19 mouse cellular contexts compared by ENCODE assay signal in the genomic region with DNA sequence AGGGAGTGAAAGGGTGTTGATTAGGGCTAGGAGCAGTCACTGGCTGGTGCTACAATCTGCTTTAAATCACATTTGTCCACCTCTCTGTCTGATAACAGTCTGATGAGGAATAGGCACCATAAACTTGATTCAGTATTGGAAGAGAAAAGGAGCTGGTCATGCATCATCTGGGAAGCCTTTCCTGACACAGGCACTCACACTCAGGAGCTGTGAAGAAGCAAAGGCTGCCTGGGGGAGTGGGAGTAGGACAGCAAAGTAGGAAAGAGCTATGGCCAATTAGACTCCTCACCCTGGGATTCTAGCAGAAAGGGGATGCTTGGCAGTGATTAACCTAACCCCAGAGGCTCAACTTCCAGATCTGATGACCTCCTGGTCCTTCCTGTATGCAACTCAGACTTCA. TPM values are rescaled to one million over a fixed set of nuclear protein-coding genes. Genes with fewer than 3 reads are reported as not detected.
"Had no signal": no experiment of that assay in that cellular context is flagged by ENCODE, and none has a peak within 500 bp of the region (broad histone marks: within the 10 kb centered on the region; RNA-seq: fewer than 3 reads in every experiment).

No protein-coding gene starts in this region.

- ATAC-seq: lung, postnatal 0 days; midbrain, embryonic 13.5 days; midbrain, embryonic 15.5 days had no signal

- H3K9me3 ChIP-seq: lung, embryonic 15.5 days; megakaryocyte, embryonic 14.5 days; midbrain, embryonic 13.5 days; midbrain, embryonic 15.5 days; neural tube, embryonic 12.5 days; stomach, embryonic 15.5 days had no signal

- H3K27me3 ChIP-seq: lung, embryonic 15.5 days; midbrain, embryonic 15.5 days; neural tube, embryonic 12.5 days; stomach, embryonic 15.5 days had no signal

- H3K9ac ChIP-seq: lung, embryonic 15.5 days; midbrain, embryonic 13.5 days; midbrain, embryonic 15.5 days; neural tube, embryonic 12.5 days; stomach, embryonic 15.5 days had no signal

- H3K4me2 ChIP-seq: lung, embryonic 15.5 days; midbrain, embryonic 11.5 days; midbrain, embryonic 13.5 days; midbrain, embryonic 15.5 days; neural tube, embryonic 12.5 days; stomach, embryonic 15.5 days had no signal

- H3K27ac ChIP-seq: lung, embryonic 15.5 days; macrophage; midbrain, embryonic 13.5 days; midbrain, embryonic 15.5 days; neural tube, embryonic 12.5 days; stomach, embryonic 15.5 days; stomach, postnatal 0 days had no signal

- H3K4me1 ChIP-seq: stomach, embryonic 15.5 days had no signal

- H3K4me3 ChIP-seq: lung, embryonic 15.5 days; megakaryocyte, embryonic 14.5 days; midbrain, embryonic 13.5 days; midbrain, embryonic 15.5 days; neural tube, embryonic 12.5 days; stomach, embryonic 15.5 days had no signal

- H3K36me3 ChIP-seq: lung, embryonic 15.5 days; midbrain, embryonic 13.5 days; midbrain, embryonic 15.5 days; stomach, embryonic 15.5 days had no signal

- DNase-seq: lung, adult 2 months; lung, postnatal 14 days; lung, postnatal 36 days; right cerebral cortex, postnatal 14 days; thymus, adult 2 months; thymus, postnatal 25 days; thymus, postnatal 4 days had no signal

RNA-seq across cellular contexts. Expression of gene Nr5a1, which starts 21.4 kb away (rescaled TPM):
- polyA plus RNA-seq: macrophage; neural tube, embryonic 14.5 days; urinary bladder, adult 2 months had no signal
